Mouse (Mus musculus) liver, embryonic 18 days (tissue): ENCODE results near the gene Tnfrsf8. TPM values are rescaled to one million over a fixed set of nuclear protein-coding genes. Genes with fewer than 3 reads are reported as not detected.

ENCODE experiments used
- polyA plus RNA-seq: library from polyadenylated mRNA; depleted of rRNA; stranded (reverse); fragments of >200 nt; gene quantifications from 2 replicates; pipeline ENCODE4 v1.2.3, GENCODE M21; 2012; rRNA removed

Tnfrsf8 gene
- 0.06 and 0.07 TPM in 2 replicates for polyA plus RNA-seq

DNA sequence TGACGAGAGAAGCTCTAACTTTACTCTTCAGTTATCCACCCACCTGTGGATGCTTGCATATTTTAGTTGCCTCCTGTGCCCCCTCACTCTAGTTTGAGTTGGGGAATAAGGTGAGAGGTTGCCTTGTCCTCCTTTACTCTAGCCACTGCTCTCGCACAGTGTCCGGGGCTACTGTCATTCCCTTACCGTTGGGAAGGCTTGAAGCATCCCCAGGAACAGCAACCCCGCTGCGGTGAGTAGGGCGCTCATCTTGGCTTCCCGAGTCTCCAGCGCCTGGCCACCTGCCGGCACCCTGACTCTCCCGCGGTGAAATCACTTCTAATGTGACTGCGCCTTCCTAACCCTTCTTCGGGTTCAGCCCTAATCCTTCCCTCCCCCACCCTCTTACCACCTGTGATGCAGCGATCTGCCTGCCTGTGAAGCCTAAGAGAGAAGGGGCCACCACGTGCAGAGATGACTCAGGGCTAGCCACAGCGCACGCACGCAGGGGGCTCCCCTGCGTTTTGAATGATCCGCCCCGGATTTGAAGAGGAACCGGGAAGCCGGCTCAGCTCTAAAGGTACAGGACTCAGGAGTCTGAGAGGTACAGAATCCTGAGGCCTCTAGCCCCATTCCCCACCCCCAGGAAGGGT lies at the start of gene Tnfrsf8:
Gene Tnfrsf8, minus strand, starts transcription at position 329 of the 632 bp plus-strand sequence.

DNA sequence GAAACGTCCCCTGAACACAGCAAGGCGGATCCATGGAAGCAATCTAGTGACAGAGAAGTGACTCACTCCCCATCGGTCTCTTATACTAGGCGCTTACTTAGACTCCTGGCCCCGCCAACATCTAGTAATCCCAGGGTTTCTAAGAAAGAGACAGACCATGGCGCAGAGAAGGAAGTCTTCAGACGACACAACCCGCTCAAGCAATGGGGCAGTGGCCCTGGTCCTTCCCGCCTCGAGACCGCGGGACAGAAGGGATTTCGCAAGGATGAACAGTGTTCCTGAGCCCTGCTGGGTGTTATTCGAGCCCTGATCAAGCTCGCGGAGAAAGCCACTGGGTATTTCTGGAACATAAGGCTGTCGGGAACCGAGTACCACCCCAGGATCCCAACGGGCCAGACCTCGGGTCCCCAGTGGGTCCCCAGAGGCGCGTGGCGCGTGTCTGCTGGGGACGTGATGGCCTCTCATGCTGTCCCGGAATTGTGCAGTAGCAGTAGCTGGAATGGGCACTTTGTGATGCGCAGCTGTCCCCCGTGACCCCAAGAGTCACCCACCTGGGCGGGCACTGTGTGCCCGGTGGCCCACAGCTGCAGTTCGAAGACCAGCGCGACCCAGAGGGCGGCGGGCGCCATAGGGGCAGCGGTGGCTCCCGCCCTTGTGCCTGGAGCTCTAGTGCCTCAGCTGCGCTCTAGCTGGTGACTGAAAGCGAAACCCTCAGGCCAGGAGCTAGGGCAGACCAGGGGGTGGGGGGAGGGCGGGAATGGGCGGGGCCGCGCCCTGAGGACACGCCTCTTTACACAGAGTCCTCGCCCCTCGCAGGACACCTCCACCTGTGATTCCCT lies 68.6 kb downstream of the Tnfrsf8 start, which contains the start of gene Tnfrsf1b:
Gene Tnfrsf1b, minus strand, starts transcription at position 698 of the 839 bp plus-strand sequence.

Other genes with a start within 250 kb of the Tnfrsf8 start
- gene Vps13d, start 120.2 kb downstream of the Tnfrsf8 start, polyA plus RNA-seq = 10.3 and 12.5 TPM in 2 replicates
- 8.6 and 9.7 TPM in 2 replicates for gene Tnfrsf1b, start 68.3 kb downstream of the Tnfrsf8 start, polyA plus RNA-seq
- not detected in 2 replicates for gene Zfp990, start 195.6 kb upstream of the Tnfrsf8 start, polyA plus RNA-seq